Comparison of ENCODE assay signal across 20 mouse cellular contexts in the genomic region with DNA sequence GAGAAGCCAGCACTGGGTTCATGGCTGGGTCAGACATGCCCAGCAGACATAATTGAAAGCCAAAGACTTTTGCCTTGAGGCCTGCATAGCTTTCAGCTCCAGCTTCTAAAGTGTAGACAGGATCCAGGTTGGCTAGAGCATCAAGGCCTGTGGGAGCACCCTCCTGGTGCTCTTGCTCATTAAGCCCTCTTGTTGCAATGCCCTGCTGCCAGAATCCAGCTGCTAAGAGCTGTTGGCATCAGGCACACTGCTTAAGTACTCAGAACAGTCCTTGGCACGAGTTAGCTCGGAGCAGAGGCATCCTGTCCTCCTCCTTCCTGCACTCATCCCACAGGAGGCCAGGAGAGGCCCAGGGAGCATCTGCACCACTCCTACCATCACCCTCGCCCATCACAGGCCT.
DNase-seq lines count a peak whose midpoint lies in the region; ATAC-seq lines count a peak whose summit lies in the region.
"Had no signal": no experiment of that assay in that cellular context is flagged by ENCODE, and none has a peak within 500 bp of the region (broad histone marks: within the 10 kb centered on the region; RNA-seq: fewer than 3 reads in every experiment).

No protein-coding gene starts in this region.

- H3K9me3 ChIP-seq in forebrain, embryonic 10.5 days: 0 out of 2 replicates have a peak, but pooled peaks cover 5% of the 10 kb centered on the region
- no peaks in the 10 kb centered on the region for H3K9me3 ChIP-seq in forebrain, embryonic 16.5 days (ENCODE audit: control insufficient read depth, low read length)
- no peaks in the 10 kb centered on the region for H3K9me3 ChIP-seq in heart, embryonic 10.5 days
- no peaks in the 10 kb centered on the region for H3K9me3 ChIP-seq in embryonic facial prominence, embryonic 10.5 days

- WGBS in forebrain, embryonic 10.5 days: 77% methylated on average over 3 of the region's 3 CpGs
- WGBS in forebrain, embryonic 16.5 days: 57% methylated on average over 3 of the region's 3 CpGs
- 76% methylated on average over 3 of the region's 3 CpGs for WGBS in heart, embryonic 10.5 days
- 82% methylated on average over 3 of the region's 3 CpGs for WGBS in embryonic facial prominence, embryonic 10.5 days

- no peak overlapping the region for H3K9ac ChIP-seq in forebrain, embryonic 16.5 days (replicated peaks; ENCODE audit: low read depth, low read length)
- H3K9ac ChIP-seq: forebrain, embryonic 12.5 days had no signal

- H3K4me2 ChIP-seq in forebrain, embryonic 16.5 days (ENCODE audit: low read length): no peak overlapping the region
- H3K4me2 ChIP-seq: forebrain, embryonic 12.5 days had no signal

- H3K27ac ChIP-seq in forebrain, embryonic 10.5 days: 0 out of 2 replicates have a peak overlapping the region, but pooled peaks have one; percentile 15
- no peak overlapping the region for H3K27ac ChIP-seq in forebrain, embryonic 16.5 days (ENCODE audit: low read length)
- peak overlapping the region; percentile 3; the same call in 1 of the 2 replicates for H3K27ac ChIP-seq in heart, embryonic 10.5 days
- peak overlapping the region; percentile 8; the same call in 1 of the 2 replicates for H3K27ac ChIP-seq in embryonic facial prominence, embryonic 10.5 days (replicated peaks)
- H3K27ac ChIP-seq: forebrain, embryonic 12.5 days had no signal

- H3K4me1 ChIP-seq in forebrain, embryonic 10.5 days: peaks cover 8% of the 10 kb centered on the region
- no peaks in the 10 kb centered on the region for H3K4me1 ChIP-seq in forebrain, embryonic 16.5 days (replicated peaks; ENCODE audit: control insufficient read depth, insufficient read depth, low read length)
- peaks cover 4% of the 10 kb centered on the region; the same call in 1 of the 2 replicates for H3K4me1 ChIP-seq in heart, embryonic 10.5 days
- H3K4me1 ChIP-seq in embryonic facial prominence, embryonic 10.5 days: peaks cover 7% of the 10 kb centered on the region; the same call in 1 of the 2 replicates
- H3K4me1 ChIP-seq: forebrain, embryonic 12.5 days had no signal

- H3K27me3 ChIP-seq in forebrain, embryonic 10.5 days (ENCODE audit: poor library complexity, severe bottlenecking): no peaks in the 10 kb centered on the region
- no peaks in the 10 kb centered on the region for H3K27me3 ChIP-seq in forebrain, embryonic 16.5 days (replicated peaks; ENCODE audit: control insufficient read depth, insufficient read depth, low read length)
- no peaks in the 10 kb centered on the region for H3K27me3 ChIP-seq in heart, embryonic 10.5 days (ENCODE audit: insufficient read depth, poor library complexity, severe bottlenecking)
- no peaks in the 10 kb centered on the region for H3K27me3 ChIP-seq in embryonic facial prominence, embryonic 10.5 days (replicated peaks; ENCODE audit: low read depth, poor library complexity, severe bottlenecking)
- H3K27me3 ChIP-seq: forebrain, embryonic 12.5 days; Patski had no signal

- no peak for DNase-seq in forebrain, embryonic 10.5 days (ENCODE audit: extremely low spot score, low spot score)
- DNase-seq in heart, embryonic 10.5 days (ENCODE audit: low spot score): no peak
- no peak for DNase-seq in heart, postnatal 25 days (ENCODE audit: low spot score)
- DNase-seq in 3T3-L1 (ENCODE audit: low read depth, low spot score): peak; percentile 46
- no peak for DNase-seq in embryonic facial prominence, embryonic 10.5 days (ENCODE audit: low spot score)
- DNase-seq in adrenal gland, postnatal 14 days: no peak
- no peak for DNase-seq in adrenal gland, adult 2 months
- DNase-seq: cerebellum, adult 18-20 months; cerebellum, adult 9-11 months; cerebellum, postnatal 36 days; gastrocnemius, postnatal 14 days; heart, postnatal 10 days; kidney, adult 11 months; kidney, adult 9 months had no signal

- H3K4me3 ChIP-seq in forebrain, embryonic 10.5 days: no peak overlapping the region
- H3K4me3 ChIP-seq in forebrain, embryonic 16.5 days (replicated peaks; ENCODE audit: low read length): no peak overlapping the region
- H3K4me3 ChIP-seq in heart, embryonic 10.5 days: no peak overlapping the region
- no peak overlapping the region for H3K4me3 ChIP-seq in embryonic facial prominence, embryonic 10.5 days
- H3K4me3 ChIP-seq: forebrain, embryonic 12.5 days had no signal

- H3K36me3 ChIP-seq in forebrain, embryonic 10.5 days (replicated peaks): no peaks in the 10 kb centered on the region
- no peaks in the 10 kb centered on the region for H3K36me3 ChIP-seq in forebrain, embryonic 16.5 days (ENCODE audit: control insufficient read depth, insufficient read depth)
- H3K36me3 ChIP-seq in heart, embryonic 10.5 days: no peaks in the 10 kb centered on the region
- H3K36me3 ChIP-seq in embryonic facial prominence, embryonic 10.5 days (replicated peaks): no peaks in the 10 kb centered on the region
- H3K36me3 ChIP-seq: forebrain, embryonic 12.5 days had no signal

- no peak for ATAC-seq in forebrain, embryonic 16.5 days
- ATAC-seq: activated CD4-positive, CD25-positive, alpha-beta regulatory T cell, adult 4 months; hindbrain, embryonic 16.5 days; inflammation-experienced regulatory T-cells, adult 6 months; Patski had no signal

- intact Hi-C loops in heart, postnatal 25 days (cut with DNase I): no loop called here
